Mouse (Mus musculus) lung, embryonic 15.5 days (tissue): ENCODE data around the gene Ppp1r21. TPM values are rescaled to one million over a fixed set of nuclear protein-coding genes. Genes with fewer than 3 reads are reported as not detected.
A peak's percentile ranks its signal among the peaks of the same experiment; 100 is the strongest.

Experiments used
- ATAC-seq: fragments of 200-750 bp; cut with Nextera tagmentation; 2 replicates; pipeline ENCODE4 v1.8.0; 2017; ENCODE audit warnings: moderate number of reproducible peaks, borderline replicate concordance; ENCODE audit not compliant: low FRiP score, low TSS enrichment; ENCODE audit errors: extremely low read depth
- H3K27ac ChIP-seq: fragments of 300-500 bp; sonication (generic); 2 replicates; pipeline ENCODE4 v1.5.1; 2015; ENCODE audit warnings: moderate library complexity, mild to moderate bottlenecking, inconsistent platforms
- H3K27me3 ChIP-seq: fragments of 300-500 bp; sonication (generic); 2 replicates; pipeline ENCODE4 v1.6.1; 2015; ENCODE audit warnings: inconsistent platforms
- H3K36me3 ChIP-seq: fragments of 300-500 bp; sonication (generic); 2 replicates; pipeline ENCODE4 v1.6.1; 2015; ENCODE audit warnings: inconsistent platforms
- H3K4me1 ChIP-seq: fragments of 300-500 bp; sonication (generic); 2 replicates; pipeline ENCODE4 v1.6.1; 2015; ENCODE audit warnings: inconsistent platforms
- H3K4me2 ChIP-seq: fragments of 300-500 bp; sonication (generic); 2 replicates; pipeline ENCODE4 v1.6.1; 2015; ENCODE audit warnings: inconsistent platforms, mild to moderate bottlenecking, moderate library complexity
- H3K4me3 ChIP-seq: fragments of 300-500 bp; sonication (generic); 2 replicates; pipeline ENCODE4 v1.5.1; 2015; ENCODE audit warnings: mild to moderate bottlenecking, inconsistent platforms
- H3K9ac ChIP-seq: fragments of 300-500 bp; sonication (generic); 2 replicates; pipeline ENCODE4 v1.6.1; 2015; ENCODE audit warnings: inconsistent platforms
- H3K9me3 ChIP-seq: fragments of 300-500 bp; sonication (generic); 2 replicates; pipeline ENCODE4 v1.6.1; 2016; ENCODE audit warnings: inconsistent platforms
- WGBS: fragments of 180-500 bp; shearing (Covaris S2); methylation state at CpG from one replicate; pipeline ENCODE4 v1.1.7; 2015; 5-methylcytosine and 5-hydroxymethylcytosine counted together
- polyA plus RNA-seq: library from polyadenylated mRNA; unstranded; fragments of >200 nt; fragmentation: Nextera tagmentation; extraction: Ambion mirVana; gene quantifications from 2 replicates; pipeline ENCODE4 v1.2.1, GENCODE M21; 2015

Gene Ppp1r21
- polyA plus RNA-seq, 1 experiment from 2014 or later: 24.4 TPM

DNA sequence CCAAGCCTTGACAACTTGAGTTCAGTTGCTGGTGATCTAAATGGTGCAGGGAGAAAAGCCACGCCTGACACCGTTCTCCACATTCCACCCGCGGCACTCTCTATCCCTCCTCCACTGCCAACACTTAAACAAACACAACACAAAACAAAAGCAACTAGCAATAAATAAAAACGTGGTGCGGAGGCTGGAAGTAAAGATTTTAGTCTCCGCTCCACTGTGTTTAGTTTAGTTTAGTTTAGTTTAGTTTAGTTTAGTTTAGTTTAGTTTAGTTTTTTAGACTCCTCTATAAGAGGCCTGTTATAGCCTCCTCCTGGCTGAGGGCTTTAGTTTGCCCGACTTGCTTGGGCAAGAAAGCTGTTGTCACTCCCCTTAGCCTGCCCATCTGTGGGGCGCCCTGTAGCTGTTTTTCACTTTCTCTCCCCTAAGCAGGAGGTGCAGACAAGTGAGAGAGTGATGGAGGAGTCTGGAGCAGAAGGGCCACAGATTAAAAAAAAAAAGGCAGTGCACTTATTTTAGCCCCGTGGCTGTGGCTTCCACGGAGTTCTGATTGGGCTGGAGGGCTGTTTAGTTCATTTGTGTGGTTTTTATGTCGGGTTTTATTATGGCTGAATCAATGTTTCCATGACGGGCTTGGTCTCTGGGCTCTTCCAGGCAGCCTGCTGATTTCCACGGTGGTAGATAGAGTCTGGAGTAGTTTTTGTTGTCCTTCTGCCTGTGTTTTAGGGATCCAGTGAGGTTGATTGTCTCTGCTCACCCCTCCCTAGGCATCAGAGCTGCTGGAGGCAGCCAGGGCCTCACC, 68.9 kb downstream of the Ppp1r21 start:
- H3K9ac ChIP-seq: peak overlapping the region; percentile 22
- WGBS: 19% methylated on average over 14 of the region's 14 CpGs

DNA sequence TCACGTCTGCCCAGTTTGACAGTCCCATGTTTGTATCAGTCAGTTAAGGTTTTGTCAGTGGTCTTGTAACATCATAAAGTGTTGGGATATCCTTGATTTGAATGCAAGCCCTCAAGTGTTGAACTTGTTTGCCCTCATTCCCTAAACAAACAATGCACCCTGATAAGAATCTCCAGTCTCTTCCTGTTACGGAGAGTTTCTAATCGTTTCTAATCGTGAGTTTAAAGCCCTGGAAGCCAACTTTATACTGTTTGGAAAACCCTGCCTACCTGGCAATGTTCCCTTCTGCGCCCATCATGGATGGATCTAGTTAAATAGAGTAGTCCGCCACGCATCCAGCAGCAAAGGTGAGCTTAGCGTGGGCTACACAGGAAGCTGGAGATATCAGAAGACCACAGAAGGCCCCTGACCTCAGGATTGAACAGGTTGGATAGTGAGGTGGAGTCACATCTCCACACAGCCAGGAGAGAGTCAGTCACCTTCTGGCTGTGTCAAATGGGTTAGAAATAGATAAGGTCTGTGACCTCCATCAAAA, 70.6 kb downstream of the Ppp1r21 start:
- peaks cover 17% of the 10 kb centered on the region for H3K4me1 ChIP-seq
- no peaks in the 10 kb centered on the region for H3K9me3 ChIP-seq
- ATAC-seq: no peak
- no peaks in the 10 kb centered on the region for H3K27me3 ChIP-seq
- H3K27ac ChIP-seq: no peak overlapping the region
- 59% methylated on average over 8 of the region's 8 CpGs for WGBS
- H3K9ac ChIP-seq: no peak overlapping the region
- H3K4me3 ChIP-seq: no peak overlapping the region
- no peaks in the 10 kb centered on the region for H3K36me3 ChIP-seq
- H3K4me2 ChIP-seq: no peak overlapping the region

More for the DNA sequence above, 68.9 kb downstream of the Ppp1r21 start:
- Histone ChIP-seq H3K36me3 (no peaks in the 10 kb centered on the region), H3K4me1 (peaks cover 17% of the 10 kb centered on the region), H3K27ac (peak overlapping the region; percentile 39), H3K4me3 (peak overlapping the region; percentile 74), H3K27me3 (no peaks in the 10 kb centered on the region), H3K9me3 (no peaks in the 10 kb centered on the region), H3K4me2 (peak overlapping the region; percentile 78)
- no peak for ATAC-seq

DNA sequence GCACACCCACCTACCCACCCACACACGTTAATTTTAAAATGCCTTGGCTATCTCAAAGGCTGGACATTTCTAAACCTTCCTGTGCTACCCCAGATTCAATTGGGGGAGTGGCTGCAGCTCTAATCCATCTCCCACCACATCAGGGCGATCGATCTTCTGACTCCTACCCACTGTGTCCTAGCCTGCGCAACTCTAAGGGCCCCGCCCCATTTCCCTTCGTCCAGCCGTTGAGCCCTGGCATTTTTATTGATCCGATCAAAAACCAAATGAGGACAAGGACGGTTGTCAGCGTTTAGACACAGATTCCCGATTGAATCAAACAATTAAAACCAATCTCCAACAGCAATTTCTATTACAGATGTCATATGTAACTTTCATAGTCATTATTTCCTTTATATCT, 74.0 kb downstream of the Ppp1r21 start:
- Histone ChIP-seq H3K27me3 (no peaks in the 10 kb centered on the region), H3K36me3 (no peaks in the 10 kb centered on the region), H3K4me2 (no peak overlapping the region), H3K9ac (no peak overlapping the region), H3K27ac (no peak overlapping the region), H3K9me3 (no peaks in the 10 kb centered on the region), H3K4me1 (peaks cover 12% of the 10 kb centered on the region), H3K4me3 (no peak overlapping the region)
- 86% methylated on average over 11 of the region's 11 CpGs for WGBS
- ATAC-seq: no peak

DNA sequence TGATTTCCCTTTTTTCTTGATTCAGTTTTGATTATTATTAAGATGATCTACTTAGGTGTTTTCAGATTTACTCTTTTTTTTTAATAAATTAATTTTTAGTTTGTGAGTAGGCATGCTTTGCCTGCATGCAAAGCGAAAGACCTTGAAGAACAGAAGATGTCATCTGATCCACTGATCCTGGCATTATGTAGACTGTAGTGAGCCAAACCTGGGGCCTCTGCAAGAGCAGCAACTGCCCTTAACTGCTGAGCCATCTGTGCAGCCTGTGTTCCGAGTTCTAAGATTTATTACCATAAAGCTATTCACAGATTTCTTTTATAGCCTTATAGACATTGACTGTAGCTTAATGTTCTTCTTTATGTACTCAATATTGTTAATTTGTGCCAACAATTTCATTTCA, 76.1 kb downstream of the Ppp1r21 start:
- ATAC-seq: no peak
- no peak overlapping the region for H3K4me3 ChIP-seq
- no peaks in the 10 kb centered on the region for H3K36me3 ChIP-seq
- H3K27ac ChIP-seq: no peak overlapping the region
- no peaks in the 10 kb centered on the region for H3K27me3 ChIP-seq
- WGBS: 70% methylated on average over 2 of the region's 2 CpGs
- no peaks in the 10 kb centered on the region for H3K4me1 ChIP-seq
- no peak overlapping the region for H3K4me2 ChIP-seq
- H3K9me3 ChIP-seq: no peaks in the 10 kb centered on the region
- H3K9ac ChIP-seq: no peak overlapping the region

DNA sequence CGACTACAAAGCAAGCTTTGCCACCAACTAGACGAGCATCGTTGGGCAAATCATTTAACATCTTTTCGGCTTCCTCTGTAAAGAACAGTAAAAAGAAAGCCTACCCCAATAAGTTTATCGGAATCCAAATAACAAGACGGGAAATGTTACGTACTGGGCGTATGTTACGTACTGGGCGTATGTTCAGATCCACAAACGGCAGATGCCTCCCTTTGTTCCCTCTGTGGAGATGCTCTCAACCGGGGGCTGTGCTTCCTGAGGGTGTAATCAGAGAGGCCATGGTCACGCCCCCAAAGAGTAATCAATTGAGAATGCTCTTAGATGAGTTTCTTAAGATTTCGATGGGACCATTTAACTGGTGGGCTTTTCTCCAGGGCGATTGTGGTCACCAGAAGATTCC, 79.4 kb downstream of the Ppp1r21 start:
- H3K4me1 ChIP-seq: peaks cover 12% of the 10 kb centered on the region
- H3K27ac ChIP-seq: no peak overlapping the region
- H3K9me3 ChIP-seq: no peaks in the 10 kb centered on the region
- H3K9ac ChIP-seq: no peak overlapping the region
- 85% methylated on average over 15 of the region's 15 CpGs for WGBS
- H3K27me3 ChIP-seq: no peaks in the 10 kb centered on the region
- H3K4me2 ChIP-seq: no peak overlapping the region
- ATAC-seq: no peak
- no peaks in the 10 kb centered on the region for H3K36me3 ChIP-seq
- H3K4me3 ChIP-seq: no peak overlapping the region

DNA sequence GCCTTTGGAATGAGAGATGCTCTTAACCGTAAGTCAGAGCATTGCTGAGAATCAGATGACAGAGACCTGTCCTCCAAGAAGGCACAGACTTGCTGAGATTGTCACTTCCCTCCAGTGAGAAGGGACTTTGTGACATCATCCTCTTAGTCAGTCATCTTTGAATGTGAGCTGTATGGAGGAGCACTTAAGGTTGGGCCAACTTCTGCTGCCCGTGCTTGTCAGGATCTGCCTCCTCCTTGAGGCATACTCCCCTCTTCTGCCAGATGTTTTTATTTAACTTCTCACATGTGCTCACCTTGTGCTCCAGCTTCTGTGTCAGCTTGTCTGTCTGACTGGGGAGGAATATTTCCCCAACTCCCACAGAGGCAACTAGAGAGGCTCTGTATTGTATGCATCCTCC, 81.1 kb downstream of the Ppp1r21 start:
- Histone ChIP-seq H3K9ac (no peak overlapping the region), H3K27ac (no peak overlapping the region), H3K27me3 (no peaks in the 10 kb centered on the region), H3K4me2 (no peak overlapping the region), H3K4me1 (peaks cover 26% of the 10 kb centered on the region), H3K9me3 (no peaks in the 10 kb centered on the region), H3K4me3 (no peak overlapping the region), H3K36me3 (no peaks in the 10 kb centered on the region)
- WGBS: 47% methylated on average over 2 of the region's 2 CpGs
- ATAC-seq: no peak

DNA sequence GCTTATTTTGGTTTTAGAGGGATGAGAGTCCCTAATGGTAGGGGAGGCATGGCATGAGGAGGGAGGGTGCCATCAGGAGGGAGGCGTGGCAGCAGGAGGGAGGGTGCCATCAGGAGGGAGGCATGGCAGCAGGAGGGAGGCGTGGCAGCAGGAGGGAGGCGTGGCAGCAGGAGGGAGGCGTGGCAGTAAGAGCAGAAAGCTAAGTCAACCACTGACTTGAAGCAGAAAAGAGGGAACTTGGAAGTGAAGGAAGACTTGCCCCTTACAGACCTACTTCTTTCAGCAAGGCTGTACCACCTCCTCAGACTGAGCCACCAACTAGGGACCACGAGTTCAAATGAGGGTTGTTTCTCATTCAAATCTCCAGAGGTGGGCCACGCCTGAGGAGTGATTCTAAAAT, 83.3 kb downstream of the Ppp1r21 start:
- Histone ChIP-seq H3K4me2 (no peak overlapping the region), H3K27ac (no peak overlapping the region), H3K9ac (no peak overlapping the region), H3K4me3 (no peak overlapping the region), H3K36me3 (no peaks in the 10 kb centered on the region), H3K27me3 (no peaks in the 10 kb centered on the region), H3K4me1 (peaks cover 26% of the 10 kb centered on the region), H3K9me3 (no peaks in the 10 kb centered on the region)
- no peak for ATAC-seq
- 56% methylated on average over 6 of the region's 6 CpGs for WGBS

DNA sequence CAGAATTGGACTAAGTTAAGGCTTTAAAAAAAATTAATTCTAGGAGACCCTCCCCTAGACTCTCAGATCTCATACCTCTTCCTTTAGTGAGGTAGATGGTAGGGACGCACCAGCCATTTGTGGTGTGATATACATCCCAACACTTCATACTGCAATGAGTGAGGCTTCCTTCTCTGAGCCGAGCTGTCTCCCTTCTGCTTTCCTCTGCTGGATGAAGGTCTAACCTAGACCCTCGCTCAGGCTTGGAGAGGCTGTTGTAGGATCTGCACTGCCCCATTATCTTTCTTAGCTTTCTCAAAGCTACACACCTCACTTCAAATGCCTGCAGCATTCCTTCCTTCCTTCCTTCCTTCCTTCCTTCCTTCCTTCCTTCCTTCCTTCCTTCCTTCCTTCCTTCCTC, 83.8 kb downstream of the Ppp1r21 start:
- H3K4me3 ChIP-seq: no peak overlapping the region
- peak overlapping the region; percentile 55; the same call in 1 of the 2 replicates for H3K27ac ChIP-seq

DNA sequence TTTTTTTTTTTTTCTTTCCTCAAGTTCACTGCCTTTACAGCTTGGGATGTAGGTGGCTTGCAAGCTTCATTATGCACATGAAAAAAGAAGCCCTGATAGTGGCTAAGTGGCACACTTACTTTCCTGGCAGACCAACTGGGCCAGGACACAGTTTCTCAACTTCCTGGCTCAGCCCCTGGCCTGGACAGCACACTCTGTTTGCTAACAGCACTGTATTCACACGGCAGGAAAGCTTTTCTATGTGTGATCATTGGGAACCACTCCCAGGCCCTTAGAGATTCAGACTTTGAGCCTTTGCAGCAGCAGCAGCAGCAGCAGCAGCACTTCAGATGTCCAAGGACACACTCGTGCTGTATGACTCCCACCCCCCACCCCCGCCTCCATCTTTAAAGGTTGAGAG, 84.3 kb downstream of the Ppp1r21 start:
- no peaks in the 10 kb centered on the region for H3K27me3 ChIP-seq
- H3K27ac ChIP-seq: peak overlapping the region; percentile 55; the same call in 1 of the 2 replicates
- peak; percentile 78 for ATAC-seq
- H3K9me3 ChIP-seq: no peaks in the 10 kb centered on the region
- H3K4me1 ChIP-seq: peaks cover 26% of the 10 kb centered on the region
- H3K4me3 ChIP-seq: no peak overlapping the region
- H3K4me2 ChIP-seq: no peak overlapping the region
- 27% methylated on average over 3 of the region's 3 CpGs for WGBS
- H3K9ac ChIP-seq: no peak overlapping the region
- H3K36me3 ChIP-seq: no peaks in the 10 kb centered on the region

More for the DNA sequence above, 83.8 kb downstream of the Ppp1r21 start:
- H3K36me3 ChIP-seq: no peaks in the 10 kb centered on the region
- H3K9me3 ChIP-seq: no peaks in the 10 kb centered on the region
- peaks cover 26% of the 10 kb centered on the region for H3K4me1 ChIP-seq
- no peaks in the 10 kb centered on the region for H3K27me3 ChIP-seq
- no peak for ATAC-seq
- no peak overlapping the region for H3K9ac ChIP-seq
- H3K4me2 ChIP-seq: no peak overlapping the region
- 80% methylated on average over 3 of the region's 3 CpGs for WGBS

DNA sequence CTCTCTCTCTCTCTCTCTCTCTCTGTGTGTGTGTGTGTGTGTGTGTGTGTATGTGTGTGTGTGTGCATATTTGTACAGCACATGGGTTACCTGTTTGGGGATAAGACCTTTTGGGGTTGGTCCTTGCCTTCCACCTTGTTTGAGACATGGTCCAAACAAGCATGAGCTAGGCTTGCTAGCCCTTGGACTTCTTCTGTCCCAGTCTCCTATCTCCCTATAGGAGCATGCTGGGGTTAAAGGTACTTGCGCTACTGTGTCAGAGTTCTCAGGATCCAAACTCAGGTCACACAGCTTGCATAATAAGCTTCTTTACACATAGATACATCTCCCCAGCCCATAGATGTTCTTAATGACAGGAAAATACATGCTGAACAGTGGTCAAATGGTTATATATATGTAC, 84.8 kb downstream of the Ppp1r21 start:
- Histone ChIP-seq H3K27me3 (no peaks in the 10 kb centered on the region), H3K9ac (no peak overlapping the region), H3K4me1 (peaks cover 26% of the 10 kb centered on the region), H3K9me3 (no peaks in the 10 kb centered on the region), H3K36me3 (no peaks in the 10 kb centered on the region), H3K27ac (peak overlapping the region; percentile 55; the same call in 1 of the 2 replicates), H3K4me2 (no peak overlapping the region), H3K4me3 (no peak overlapping the region)
- no peak for ATAC-seq
- WGBS: 100% methylated on average over 1 of the region's 1 CpGs

DNA sequence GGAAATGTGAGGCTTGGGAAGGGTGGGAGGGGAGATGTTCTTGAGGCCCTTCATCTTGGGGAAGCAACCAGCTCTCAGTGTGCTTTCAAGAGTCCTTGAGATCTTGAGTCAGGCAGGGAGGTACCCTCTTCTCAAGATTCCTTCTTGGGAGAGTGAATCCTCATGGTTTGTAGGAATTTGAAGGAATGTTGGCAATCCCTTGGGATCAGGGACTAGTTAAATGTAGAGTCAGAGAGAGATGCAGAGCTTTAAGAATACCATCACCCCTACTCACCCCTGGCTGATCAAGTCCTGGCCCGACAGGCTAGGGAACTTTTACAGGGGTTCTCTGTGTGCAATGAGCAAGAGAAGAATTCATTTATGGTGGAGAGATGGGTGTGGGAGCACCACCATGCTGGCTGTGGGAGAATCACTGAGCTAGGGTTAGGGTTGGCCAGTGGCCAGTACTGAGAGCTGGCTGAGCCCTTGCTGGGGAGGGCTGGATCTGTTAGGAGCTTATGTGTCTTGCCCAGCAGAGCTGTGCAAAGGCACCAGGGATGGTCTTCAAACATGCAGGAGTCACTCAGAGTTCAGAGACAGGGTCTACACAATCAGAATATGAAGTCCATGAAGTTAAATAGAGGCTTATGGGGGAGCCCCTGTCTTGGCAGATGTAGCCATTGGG, 85.7 kb downstream of the Ppp1r21 start:
- Histone ChIP-seq H3K9ac (no peak overlapping the region), H3K4me1 (peaks cover 26% of the 10 kb centered on the region), H3K9me3 (no peaks in the 10 kb centered on the region), H3K36me3 (no peaks in the 10 kb centered on the region), H3K4me3 (no peak overlapping the region), H3K27ac (no peak overlapping the region), H3K4me2 (no peak overlapping the region), H3K27me3 (no peaks in the 10 kb centered on the region)
- no peak; the same call in 1 of the 2 replicates for ATAC-seq
- 79% methylated on average over 1 of the region's 1 CpGs for WGBS

DNA sequence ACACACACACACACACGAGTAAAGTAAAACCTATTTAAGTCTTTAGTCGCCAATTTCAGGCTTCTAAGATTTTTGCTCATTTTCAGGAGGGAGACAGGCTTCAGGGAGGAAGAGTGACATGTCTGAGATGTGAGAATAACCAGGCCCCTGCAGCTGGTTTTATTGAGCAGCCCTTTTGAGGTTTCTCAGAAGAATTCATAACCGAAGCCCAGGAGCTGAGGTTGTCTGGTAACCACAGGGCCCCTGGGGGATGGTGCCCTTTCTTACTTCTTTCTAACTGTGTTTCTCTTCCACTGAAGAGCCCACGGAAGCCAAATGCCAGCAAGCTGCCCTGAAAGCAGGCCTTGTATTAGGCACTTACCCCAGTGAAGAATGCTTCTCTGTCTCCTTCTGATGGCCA, 91.0 kb downstream of the Ppp1r21 start:
- Histone ChIP-seq H3K9ac (no peak overlapping the region), H3K4me1 (peaks cover 13% of the 10 kb centered on the region), H3K9me3 (no peaks in the 10 kb centered on the region), H3K36me3 (peaks cover 5% of the 10 kb centered on the region; the same call in 1 of the 2 replicates), H3K27ac (no peak overlapping the region), H3K27me3 (no peaks in the 10 kb centered on the region), H3K4me2 (no peak overlapping the region), H3K4me3 (no peak overlapping the region)
- 78% methylated on average over 4 of the region's 4 CpGs for WGBS
- ATAC-seq: no peak
